Mouse (Mus musculus) midbrain, postnatal 0 days (tissue): Measurements from ENCODE around the gene Syt1. TPM values are rescaled to one million over a fixed set of nuclear protein-coding genes. Genes with fewer than 3 reads are reported as not detected.

Experiments used
- ATAC-seq: fragments of 200-750 bp; cut with Nextera tagmentation; 2 replicates; pipeline ENCODE4 v1.8.0; 2017; ENCODE audit warnings: moderate number of reproducible peaks, mild to moderate bottlenecking, moderate TSS enrichment, moderate library complexity; ENCODE audit not compliant: low FRiP score
- DNase-seq: peaks from one replicate; pipeline ENCODE4 v3.0.0-alpha.2; 2015; ENCODE audit warnings: low spot score
- H3K27ac ChIP-seq: fragments of 300-500 bp; sonication (generic); 2 replicates; pipeline ENCODE4 v1.5.1; 2014; ENCODE audit warnings: low read depth, mild to moderate bottlenecking, low read length, mixed read lengths
- H3K27me3 ChIP-seq: fragments of 300-500 bp; sonication (generic); 2 replicates; pipeline ENCODE4 v1.6.1; 2014; ENCODE audit warnings: low read length, control low read depth, mixed read lengths; ENCODE audit not compliant: insufficient read depth
- H3K36me3 ChIP-seq: fragments of 300-500 bp; sonication (generic); 2 replicates; pipeline ENCODE4 v1.6.1; 2014; ENCODE audit warnings: low read length, control low read depth, mixed read lengths; ENCODE audit not compliant: insufficient read depth
- H3K4me1 ChIP-seq: fragments of 300-500 bp; sonication (generic); 2 replicates; pipeline ENCODE4 v1.6.1; 2014; ENCODE audit warnings: mild to moderate bottlenecking, control low read depth, antibody characterized with exemption, low read length, mixed read lengths; ENCODE audit not compliant: insufficient read depth
- H3K4me2 ChIP-seq: fragments of 300-500 bp; sonication (generic); 2 replicates; pipeline ENCODE4 v1.6.1; 2014; ENCODE audit warnings: low read depth, mild to moderate bottlenecking, low read length, mixed read lengths; ENCODE audit not compliant: poor library complexity, severe bottlenecking
- H3K4me3 ChIP-seq: fragments of 300-500 bp; sonication (generic); 2 replicates; pipeline ENCODE4 v1.5.1; 2014; ENCODE audit warnings: low read depth, mild to moderate bottlenecking, low read length, moderate library complexity
- H3K9ac ChIP-seq: fragments of 300-500 bp; sonication (generic); replicated peaks from 2 replicates; pipeline ENCODE4 v1.6.1; 2014; ENCODE audit warnings: mild to moderate bottlenecking, low read length, moderate library complexity, mixed read lengths; ENCODE audit not compliant: poor library complexity, severe bottlenecking
- H3K9me3 ChIP-seq: fragments of 300-500 bp; sonication (generic); 2 replicates; pipeline ENCODE4 v1.6.1; 2016; ENCODE audit warnings: low read length, control low read depth
- CTCF ChIP-seq: IDR thresholded peaks from 2 replicates; pipeline ENCODE4 v1.5.1; 2016; ENCODE audit warnings: antibody characterized with exemption, mild to moderate bottlenecking
- WGBS: fragments of 180-500 bp; shearing (Covaris S2); extraction: QIAGEN DNeasy Blood & Tissue Kit; methylation state at CpG from one replicate; pipeline ENCODE4 v1.1.7; 2014; 5-methylcytosine and 5-hydroxymethylcytosine counted together
- polyA plus RNA-seq: library from polyadenylated mRNA; unstranded; fragments of >200 nt; fragmentation: Nextera tagmentation; extraction: Ambion mirVana; gene quantifications from 2 replicates; pipeline ENCODE4 v1.2.1, GENCODE M21; 2015
- total RNA-seq: library from RNA; depleted of rRNA; stranded (reverse); fragments of >200 nt; gene quantifications from 2 replicates; pipeline ENCODE4 v1.2.3, GENCODE M21; 2014

Gene Syt1
- total and polyA plus RNA-seq, 2 experiments from 2014 or later = 111 to 141 TPM

DNA sequence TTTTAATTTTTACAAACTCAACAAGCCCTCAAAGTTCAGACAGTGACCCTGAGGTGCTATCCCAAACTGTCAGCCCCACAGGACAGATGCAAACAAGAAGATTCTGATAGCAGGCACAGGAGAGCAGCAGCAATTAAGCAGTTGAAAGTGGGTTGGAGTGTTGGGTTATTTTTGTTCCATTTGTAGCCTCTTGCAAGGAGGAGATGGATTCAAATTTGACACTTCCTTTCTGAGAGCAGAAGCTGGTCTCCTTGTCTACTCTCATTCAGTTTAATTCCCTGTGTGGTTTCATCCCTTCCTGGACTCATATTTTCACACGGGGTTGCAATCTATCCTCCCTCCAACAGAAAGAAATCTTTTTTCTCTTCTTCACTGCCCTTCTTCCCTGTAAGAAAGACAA, 951 bp downstream of the Syt1 start:
- no peak for ATAC-seq
- no peak for TF ChIP-seq CTCF
- Histone ChIP-seq H3K36me3 (no peaks in the 10 kb centered on the region), H3K27ac (peak overlapping the region; percentile 90), H3K4me2 (peak overlapping the region; percentile 88), H3K4me1 (no peaks in the 10 kb centered on the region), H3K9me3 (no peaks in the 10 kb centered on the region), H3K27me3 (no peaks in the 10 kb centered on the region), H3K9ac (peak overlapping the region; percentile 83), H3K4me3 (peak overlapping the region; percentile 83)
- no peak for DNase-seq
- WGBS = 4% methylated on average over 1 of the region's 1 CpGs

DNA sequence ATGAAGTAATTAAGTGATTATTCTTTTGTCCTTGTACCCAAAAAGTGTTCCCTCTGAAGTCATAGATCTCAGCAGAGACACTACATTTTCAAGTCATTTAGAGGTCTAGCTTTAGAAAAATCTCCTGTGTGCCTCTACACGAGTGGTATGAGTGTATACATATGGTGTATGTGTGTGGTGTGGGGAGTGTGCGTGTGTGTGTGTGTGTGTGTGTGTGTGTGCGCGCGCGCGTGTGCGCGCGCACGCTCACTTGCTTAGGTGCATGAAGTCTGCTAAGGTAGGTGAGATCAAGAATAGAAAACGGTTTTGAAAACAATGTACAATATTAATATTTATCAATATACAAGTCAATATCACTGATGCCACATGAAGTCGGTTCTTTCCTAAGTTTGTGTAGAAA, 2.3 kb downstream of the Syt1 start:
- H3K4me3 ChIP-seq = peak overlapping the region; percentile 83
- DNase-seq (no peak), ATAC-seq (no peak)
- 90% methylated on average over 13 of the region's 13 CpGs for WGBS
- H3K4me1 ChIP-seq = no peaks in the 10 kb centered on the region
- no peaks in the 10 kb centered on the region for H3K36me3 ChIP-seq
- H3K9me3 ChIP-seq = no peaks in the 10 kb centered on the region
- no peaks in the 10 kb centered on the region for H3K27me3 ChIP-seq
- no peak for TF ChIP-seq CTCF
- no peak overlapping the region; the same call in 1 of the 2 replicates for H3K9ac ChIP-seq
- H3K4me2 ChIP-seq = peak overlapping the region; percentile 88
- H3K27ac ChIP-seq = no peak overlapping the region

DNA sequence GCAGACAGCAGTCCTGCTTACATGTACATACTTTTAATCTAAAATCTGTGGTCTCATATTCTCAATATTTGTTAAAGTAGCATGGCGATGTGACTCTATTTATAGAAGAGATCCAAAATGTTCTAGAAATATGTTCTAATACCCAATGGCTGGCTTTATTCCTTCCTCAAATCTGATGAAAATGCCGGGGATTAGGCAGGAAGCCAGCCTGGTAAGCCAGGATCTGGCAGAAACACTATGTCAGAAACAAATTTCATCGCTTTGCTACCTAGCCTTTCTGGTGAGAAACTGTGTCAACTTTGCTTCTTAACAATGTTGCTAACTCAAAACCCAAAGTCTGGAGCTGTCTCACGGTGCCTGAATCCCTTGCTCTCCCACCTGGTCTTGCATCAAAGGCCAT, 7.3 kb downstream of the Syt1 start:
- ATAC-seq = no peak
- no peaks in the 10 kb centered on the region for H3K27me3 ChIP-seq
- DNase-seq = no peak
- TF ChIP-seq CTCF = no peak
- WGBS = 79% methylated on average over 4 of the region's 4 CpGs
- H3K4me1 ChIP-seq = no peaks in the 10 kb centered on the region
- H3K4me3 ChIP-seq = no peak overlapping the region
- H3K9me3 ChIP-seq = no peaks in the 10 kb centered on the region
- H3K4me2 ChIP-seq = no peak overlapping the region
- no peak overlapping the region for H3K27ac ChIP-seq
- H3K9ac ChIP-seq = no peak overlapping the region
- no peaks in the 10 kb centered on the region for H3K36me3 ChIP-seq

DNA sequence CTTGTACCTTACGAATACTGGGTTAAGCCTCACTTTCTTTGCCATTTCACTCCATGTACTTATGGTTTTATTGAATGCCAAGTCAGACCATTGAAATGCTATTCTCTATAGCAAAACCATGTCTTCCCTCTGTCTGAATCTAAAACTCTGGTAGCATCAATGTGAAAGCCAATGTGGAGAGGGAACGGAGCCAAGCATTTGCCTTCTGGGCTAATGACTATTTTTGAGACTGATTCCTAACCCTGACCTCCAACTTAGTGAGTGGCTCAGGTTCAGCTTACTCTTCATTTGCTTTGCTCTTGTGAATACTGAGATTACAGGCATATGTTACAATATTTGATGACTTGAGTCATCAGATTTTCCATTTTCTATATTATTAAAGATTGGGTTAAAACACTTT, 23.5 kb downstream of the Syt1 start:
- Histone ChIP-seq H3K36me3 (no peaks in the 10 kb centered on the region), H3K4me2 (no peak overlapping the region), H3K4me1 (no peaks in the 10 kb centered on the region), H3K4me3 (no peak overlapping the region), H3K9me3 (no peaks in the 10 kb centered on the region), H3K9ac (no peak overlapping the region), H3K27me3 (no peaks in the 10 kb centered on the region), H3K27ac (no peak overlapping the region)
- DNase-seq = no peak
- TF ChIP-seq CTCF = no peak
- whole genome bisulfite sequencing = 98% methylated on average over 2 of the region's 2 CpGs
- ATAC-seq = no peak

DNA sequence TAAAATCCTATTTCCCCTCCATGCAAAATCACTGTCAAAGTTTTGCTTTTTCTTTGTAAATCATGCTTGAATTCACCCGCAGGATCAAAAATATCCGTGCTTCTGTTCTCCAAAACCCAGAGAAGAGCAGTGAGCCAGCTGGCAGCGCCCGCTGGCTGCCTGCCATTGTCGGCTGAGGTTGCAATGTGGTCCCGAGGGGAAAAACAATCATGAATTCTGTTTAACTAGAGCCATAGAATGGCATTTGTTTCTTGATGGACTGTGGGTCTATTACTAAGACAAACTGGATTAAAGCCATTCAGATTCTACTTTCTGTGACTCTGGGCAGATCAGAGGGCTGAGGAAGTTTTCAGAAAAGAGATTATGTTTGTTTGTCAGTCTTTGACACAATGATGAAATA, 31.1 kb downstream of the Syt1 start:
- WGBS = 19% methylated on average over 6 of the region's 6 CpGs
- Histone ChIP-seq H3K4me2 (no peak overlapping the region), H3K27ac (no peak overlapping the region), H3K27me3 (no peaks in the 10 kb centered on the region), H3K4me3 (no peak overlapping the region), H3K9me3 (no peaks in the 10 kb centered on the region), H3K4me1 (no peaks in the 10 kb centered on the region), H3K36me3 (no peaks in the 10 kb centered on the region), H3K9ac (no peak overlapping the region)
- DNase-seq (peak; percentile 94), ATAC-seq (0 out of 2 replicates have a peak, but pooled peaks have one; percentile 38)
- no peak for TF ChIP-seq CTCF

DNA sequence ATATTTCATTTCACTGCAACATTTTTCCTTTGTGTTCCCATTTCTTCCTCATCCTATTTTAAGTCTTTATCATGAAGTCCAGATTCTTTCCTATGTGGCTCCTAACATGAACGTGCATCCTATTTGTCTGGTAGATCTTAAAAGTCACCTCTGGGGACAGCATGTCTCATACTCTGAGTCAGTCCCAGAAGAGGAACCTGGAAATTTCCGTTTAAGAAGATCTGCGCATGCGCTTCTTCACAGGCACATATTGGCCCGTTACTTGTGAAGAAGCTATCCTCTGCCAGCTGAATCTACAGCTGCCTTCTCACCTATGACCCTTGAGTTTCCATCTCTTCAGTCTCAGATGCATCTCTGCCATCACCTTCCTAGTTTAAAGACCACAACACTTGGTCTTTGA, 55.8 kb downstream of the Syt1 start:
- 88% methylated on average over 5 of the region's 5 CpGs for WGBS

More for the DNA sequence above, 55.8 kb downstream of the Syt1 start:
- Histone ChIP-seq H3K4me2 (no peak overlapping the region), H3K4me3 (no peak overlapping the region), H3K9me3 (no peaks in the 10 kb centered on the region), H3K27ac (no peak overlapping the region), H3K36me3 (no peaks in the 10 kb centered on the region), H3K9ac (no peak overlapping the region), H3K27me3 (no peaks in the 10 kb centered on the region), H3K4me1 (no peaks in the 10 kb centered on the region)
- no peak for TF ChIP-seq CTCF
- DNase-seq = no peak
- no peak for ATAC-seq
